Mouse (Mus musculus) CH12.LX (cell line): ENCODE data around the gene Frmd5.

ENCODE experiments used
- CHD1 ChIP-seq: IDR thresholded peaks from 2 replicates; pipeline ENCODE4 v1.6.1; 2012; ENCODE audit warnings: low read depth, low read length, improper control_type of control experiment, inconsistent platforms
- CHD2 ChIP-seq: IDR thresholded peaks from 2 replicates; pipeline ENCODE4 v1.6.1; 2011; ENCODE audit warnings: low read length, improper control_type of control experiment
- CTCF ChIP-seq, 2 experiments: IDR thresholded peaks in 1 of 2; conservative IDR thresholded peaks in 1 of 2; 2 replicates each; pipeline ENCODE4 v1.5.1; 2011 to 2012; ENCODE audit warnings: low read depth in 2 of 2, low read length in 2 of 2, improper control_type of control experiment in 1 of 2, inconsistent platforms in 1 of 2, mild to moderate bottlenecking in 1 of 2, moderate library complexity in 1 of 2
- E2F4 ChIP-seq: IDR thresholded peaks from 2 replicates; pipeline ENCODE4 v1.6.1; 2011; ENCODE audit warnings: low read depth, low read length, improper control_type of control experiment; ENCODE audit not compliant: insufficient replicate concordance
- ETS1 ChIP-seq: conservative IDR thresholded peaks from 2 replicates; pipeline ENCODE4 v1.6.1; 2012; ENCODE audit warnings: low read depth, mild to moderate bottlenecking, inconsistent platforms, low read length, improper control_type of control experiment, moderate library complexity
- MAX ChIP-seq: IDR thresholded peaks from 2 replicates; pipeline ENCODE4 v1.6.1; 2011; ENCODE audit warnings: low read length, improper control_type of control experiment
- MAZ ChIP-seq: IDR thresholded peaks from 2 replicates; pipeline ENCODE4 v1.6.1; 2012; ENCODE audit warnings: low read depth, mild to moderate bottlenecking, inconsistent platforms, low read length, improper control_type of control experiment, moderate library complexity
- MYC ChIP-seq: IDR thresholded peaks from 2 replicates; pipeline ENCODE4 v1.6.1; 2011; ENCODE audit warnings: low read depth, mild to moderate bottlenecking, improper control_type of control experiment, low read length
- NELFE ChIP-seq: IDR thresholded peaks from 2 replicates; pipeline ENCODE4 v1.6.1; 2011; ENCODE audit warnings: low read depth, low read length, improper control_type of control experiment
- PAX5 ChIP-seq: IDR thresholded peaks from 2 replicates; pipeline ENCODE4 v1.6.1; 2012; ENCODE audit warnings: low read length, inconsistent platforms, mixed read lengths
- POLR2A ChIP-seq: IDR thresholded peaks from 2 replicates; pipeline ENCODE4 v1.6.1; 2011; ENCODE audit warnings: low read depth, mild to moderate bottlenecking, improper control_type of control experiment, low read length
- TBP ChIP-seq: conservative IDR thresholded peaks from 2 replicates; pipeline ENCODE4 v1.6.1; 2011; ENCODE audit warnings: low read depth, low read length, improper control_type of control experiment
- USF1 ChIP-seq: IDR thresholded peaks from 2 replicates; pipeline ENCODE4 v1.6.1; 2014; ENCODE audit warnings: low read depth, mild to moderate bottlenecking, inconsistent platforms, low read length, improper control_type of control experiment

GRCm38 (mm10) chr2:121549630-121550029 is 257.3 kb downstream of the Frmd5 start:
- no peak for TF ChIP-seq POLR2A
- TF ChIP-seq CHD2 = no peak
- TF ChIP-seq TBP = no peak
- no peak for TF ChIP-seq CTCF (conservative IDR thresholded peaks at IDR 0.05 in 1 of 2, IDR thresholded peaks at IDR 0.05 in 1 of 2; ENCODE audit: low read depth in 2 of 2, low read length in 2 of 2)
- no peak for TF ChIP-seq NELFE
- TF ChIP-seq MYC = no peak
- TF ChIP-seq MAX = no peak
- no peak for TF ChIP-seq ETS1
- TF ChIP-seq CHD1 = no peak
- no peak for TF ChIP-seq E2F4
- TF ChIP-seq USF1 = no peak
- TF ChIP-seq PAX5 = no peak
- no peak for TF ChIP-seq MAZ
